Mouse (Mus musculus): ENCODE data around the gene Usp25. TPM values are rescaled to one million over a fixed set of nuclear protein-coding genes. Genes with fewer than 3 reads are reported as not detected.
A peak's percentile ranks its signal among the peaks of the same experiment; 100 is the strongest.

Gene Usp25
- 10 to 100 TPM; 76.5 to 78.1 TPM for total RNA-seq (2021)

DNA sequence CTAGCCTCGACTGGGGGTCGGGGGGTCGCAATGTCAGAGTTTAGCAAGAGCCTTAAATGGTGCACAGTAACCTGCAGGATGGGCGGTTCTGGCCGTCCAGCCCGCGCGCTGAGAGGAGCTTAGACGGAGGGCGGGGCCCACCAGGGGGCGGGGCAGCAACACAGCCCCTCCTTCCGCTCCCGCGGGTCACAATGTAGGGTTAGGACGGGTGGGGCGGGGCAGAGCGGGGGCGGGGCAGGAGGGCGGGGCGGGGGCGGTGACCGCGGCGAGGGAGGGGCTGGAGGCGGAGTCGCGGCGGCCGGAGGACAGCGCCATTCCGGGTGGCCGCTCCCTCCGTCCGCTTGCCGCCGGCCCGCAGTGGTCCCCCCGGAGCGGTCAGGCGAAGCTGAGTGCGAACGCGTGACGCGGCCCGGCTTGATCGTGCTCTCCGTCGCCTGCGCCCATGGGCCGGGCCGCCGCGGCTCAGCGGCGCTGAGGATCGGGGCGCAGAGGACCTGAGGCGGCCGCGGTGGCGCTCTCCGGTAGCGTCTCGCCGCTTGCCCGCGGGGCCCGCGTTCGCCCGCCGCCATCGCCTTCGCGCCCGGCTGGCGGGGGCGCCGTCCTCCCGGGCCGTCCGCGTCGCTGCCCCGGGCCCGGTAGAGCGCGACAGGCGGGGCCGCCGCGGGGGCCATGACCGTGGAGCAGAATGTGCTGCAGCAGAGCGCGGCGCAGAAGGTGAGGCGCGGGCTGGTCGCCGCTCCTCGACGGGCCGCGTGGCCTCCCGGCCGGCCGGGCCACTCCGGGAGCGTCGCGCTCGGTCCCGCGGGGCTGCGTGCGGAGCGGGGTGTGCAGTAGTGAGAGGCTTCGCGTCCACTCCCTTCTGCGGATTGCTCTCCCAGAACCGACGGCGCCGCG lies at the start of gene Usp25:
Gene Usp25 (plus strand): TSS at position 280 of the 894 bp plus-strand sequence.
- DNase-seq: peak; percentile 94

DNA sequence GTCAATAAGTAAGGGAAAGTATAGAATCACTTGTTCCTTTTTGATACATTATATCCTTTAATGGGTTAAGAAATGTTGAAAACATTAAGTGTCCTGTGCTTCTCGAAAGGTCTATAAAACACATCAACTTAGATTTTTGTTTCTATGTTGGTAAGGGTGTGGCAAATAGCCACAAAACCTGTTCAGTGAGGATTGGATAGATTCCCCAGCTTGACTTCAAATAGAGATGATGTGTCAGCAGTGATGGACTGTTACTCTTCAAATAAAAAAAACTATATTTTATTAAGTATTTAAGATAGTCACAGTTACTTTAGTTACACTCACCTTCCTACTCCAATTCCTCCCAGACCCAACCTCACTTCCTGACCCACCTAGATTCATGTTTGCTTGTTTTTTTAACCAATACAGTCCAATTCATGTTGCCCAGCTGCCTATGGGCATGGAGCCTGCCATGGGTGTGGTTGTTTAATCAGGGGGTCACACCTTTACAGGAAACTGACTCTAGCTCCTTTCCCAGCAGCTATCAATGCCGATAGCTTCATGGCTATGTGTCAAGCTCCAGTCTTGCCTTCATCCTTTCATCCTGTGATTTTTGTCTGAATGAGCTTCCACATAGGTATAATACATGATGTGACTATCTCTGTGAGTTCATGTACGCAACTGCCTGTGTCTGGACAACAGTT lies 45.8 kb upstream of the Usp25 start:
- no peak for DNase-seq

DNA sequence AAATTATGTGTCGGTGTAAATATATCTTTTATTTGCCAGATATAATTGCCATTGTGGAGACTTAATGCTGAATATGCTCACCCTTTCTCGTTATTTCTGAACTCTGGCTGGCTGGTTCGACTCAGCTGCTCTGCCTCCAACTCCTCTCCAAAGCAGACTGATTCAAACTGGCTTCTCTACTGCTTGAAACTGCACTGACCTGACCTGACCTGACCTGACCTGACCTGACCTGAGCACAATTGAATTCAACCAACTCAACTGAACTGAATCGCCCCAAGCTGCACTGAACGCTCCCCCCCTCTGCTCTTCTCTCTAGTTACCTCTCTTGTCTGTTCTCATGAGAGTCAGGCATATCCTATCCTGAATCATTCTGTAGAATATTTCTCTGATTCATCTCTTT lies 42.3 kb upstream of the Usp25 start:
- DNase-seq: no peak

DNA sequence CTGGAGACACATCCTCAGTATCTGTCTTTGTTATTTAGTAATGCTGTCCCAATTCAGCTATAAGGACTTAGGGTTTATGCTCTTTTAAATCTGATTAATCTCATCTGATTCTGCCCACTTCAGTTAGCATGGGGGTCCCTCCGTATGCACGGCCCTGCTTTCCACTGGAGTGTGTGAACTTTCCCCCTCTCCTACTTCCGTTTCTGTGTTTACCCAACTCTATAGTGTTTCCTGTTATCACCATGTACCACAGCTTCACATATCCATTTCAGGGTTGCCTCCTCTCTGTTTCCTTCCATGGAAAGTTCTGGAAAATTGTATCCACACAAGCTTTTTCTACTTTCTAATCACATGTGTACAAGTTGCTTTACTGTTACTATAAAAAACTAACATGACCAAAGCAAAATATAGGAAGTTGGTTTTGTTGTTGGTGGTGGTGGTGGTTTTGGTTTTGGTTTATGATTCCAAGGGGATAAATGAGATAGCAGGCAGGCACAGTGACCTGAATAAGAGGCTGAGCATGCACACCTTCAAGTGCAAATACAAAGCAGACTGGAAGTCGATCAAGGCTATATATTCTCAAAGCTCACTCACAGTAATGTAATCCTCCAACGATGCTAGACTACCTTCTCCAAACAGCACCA lies 36.6 kb upstream of the Usp25 start:
- no peak for DNase-seq

DNA sequence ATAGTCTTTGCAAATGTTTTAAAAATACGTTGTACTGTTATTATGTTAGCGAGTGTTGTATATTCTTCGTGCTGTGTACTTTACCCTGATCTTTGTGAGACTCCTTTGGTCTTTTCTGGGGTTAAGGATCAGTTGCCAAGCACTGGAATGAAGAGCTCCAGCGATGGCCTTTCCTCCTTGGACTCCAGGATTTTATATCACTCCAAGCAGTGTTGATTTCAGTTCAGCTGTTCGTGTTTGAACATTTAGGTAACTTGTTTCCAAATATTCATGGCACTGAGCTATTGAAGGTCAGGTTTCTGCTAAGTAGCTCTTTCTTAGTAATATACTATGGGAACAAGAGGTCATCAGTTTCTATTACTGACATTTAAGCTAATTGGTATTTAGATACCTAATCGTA lies 29.8 kb upstream of the Usp25 start:
- DNase-seq: no peak

DNA sequence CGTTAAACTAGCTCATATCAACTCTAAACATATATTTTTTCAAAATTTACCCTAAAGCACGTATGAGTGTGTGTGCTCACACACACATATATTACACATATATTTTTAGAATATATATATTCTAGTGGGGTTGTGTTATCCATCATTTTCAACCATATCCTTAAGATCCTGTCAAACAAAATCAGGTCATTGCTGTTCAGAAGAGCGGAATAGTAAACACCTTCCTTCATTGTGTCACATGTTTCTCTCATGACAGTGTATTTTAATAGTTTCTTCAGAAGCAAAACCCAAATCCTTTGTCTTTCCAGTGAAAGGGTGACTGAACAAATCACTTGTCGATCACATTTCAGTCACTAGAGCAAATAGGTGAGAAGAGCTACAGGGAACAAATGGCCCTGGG lies 25.8 kb upstream of the Usp25 start:
- DNase-seq: no peak

DNA sequence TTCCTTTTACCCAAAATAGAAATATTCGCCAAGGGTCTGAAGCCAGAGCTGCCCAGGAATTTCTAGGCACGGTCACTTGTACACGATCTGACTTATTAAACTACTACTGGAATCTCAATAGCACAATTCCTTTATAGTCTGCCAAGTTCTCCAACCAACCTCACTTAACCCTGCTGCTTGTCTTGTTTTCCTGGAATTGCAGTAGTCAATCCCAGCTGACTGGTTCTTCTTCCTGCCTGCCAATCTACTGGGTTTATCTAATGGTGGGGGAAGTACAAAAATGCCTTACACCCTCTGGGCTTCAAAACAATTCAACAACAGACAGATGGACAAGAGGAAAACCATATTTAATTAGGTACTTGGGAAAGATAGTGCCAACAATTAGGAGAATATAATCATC lies 9.6 kb upstream of the Usp25 start:
- no peak for DNase-seq

DNA sequence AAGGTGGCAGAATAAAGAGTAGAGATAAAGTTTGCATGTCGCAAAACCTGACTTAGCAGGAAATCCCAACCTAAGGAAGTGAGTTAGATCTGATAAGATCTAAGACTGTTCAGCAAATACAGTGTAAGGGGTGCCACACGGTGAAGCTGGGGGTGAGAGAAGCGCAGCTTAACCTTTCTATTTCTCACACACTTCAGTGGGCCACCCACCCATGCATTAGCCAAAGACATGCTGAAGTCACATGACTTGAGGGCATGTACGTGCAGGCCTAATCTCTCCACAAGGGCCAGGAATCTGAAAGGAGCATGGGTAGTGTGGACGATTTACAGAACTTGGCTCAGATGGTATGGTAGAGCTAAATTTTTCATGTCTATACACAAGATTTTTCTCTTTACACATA lies 4.3 kb upstream of the Usp25 start:
- DNase-seq: no peak

DNA sequence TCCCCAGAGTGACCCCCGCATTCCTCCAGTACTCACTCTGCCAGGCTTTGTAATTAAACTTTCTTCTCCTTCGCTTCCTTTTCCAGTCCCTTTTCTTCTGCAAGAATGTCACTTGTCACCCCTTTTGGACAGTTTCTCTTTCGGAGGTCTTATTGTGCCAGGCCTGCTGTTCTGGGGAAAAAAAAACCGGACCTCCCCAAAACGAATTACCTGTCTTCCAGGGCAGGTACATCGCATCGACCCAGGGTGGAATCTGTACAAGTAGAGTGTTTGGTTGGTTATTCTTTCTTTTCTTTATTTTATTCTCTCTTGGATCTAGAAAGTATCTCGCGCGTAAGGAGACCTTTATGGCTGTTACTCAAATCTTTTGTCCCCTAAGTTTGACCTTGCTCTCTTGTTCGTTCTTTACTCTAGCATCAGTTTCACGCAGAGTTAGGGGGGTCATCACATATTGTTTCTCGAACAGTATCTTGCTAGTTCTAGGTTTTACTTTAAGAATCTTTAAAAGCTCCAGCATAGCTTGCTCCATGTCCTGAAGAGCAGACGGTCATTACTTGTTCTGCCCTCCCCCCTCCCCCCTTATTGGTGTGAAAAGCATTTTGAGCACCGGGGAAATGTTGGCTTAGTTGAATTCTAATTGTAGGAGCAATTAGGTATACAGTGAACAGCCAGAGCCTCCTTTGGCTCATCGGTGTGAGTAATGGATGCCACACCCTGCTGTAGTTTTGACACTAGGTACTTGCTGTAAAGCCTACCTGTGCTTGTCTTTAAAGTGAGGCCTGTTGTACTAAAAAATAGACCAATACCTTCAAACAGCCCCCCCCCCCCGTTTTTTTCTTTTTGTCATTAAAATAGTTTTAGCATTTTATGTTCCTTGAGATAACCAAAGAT lies 1.1 kb downstream of the Usp25 start:
- no peak for DNase-seq

DNA sequence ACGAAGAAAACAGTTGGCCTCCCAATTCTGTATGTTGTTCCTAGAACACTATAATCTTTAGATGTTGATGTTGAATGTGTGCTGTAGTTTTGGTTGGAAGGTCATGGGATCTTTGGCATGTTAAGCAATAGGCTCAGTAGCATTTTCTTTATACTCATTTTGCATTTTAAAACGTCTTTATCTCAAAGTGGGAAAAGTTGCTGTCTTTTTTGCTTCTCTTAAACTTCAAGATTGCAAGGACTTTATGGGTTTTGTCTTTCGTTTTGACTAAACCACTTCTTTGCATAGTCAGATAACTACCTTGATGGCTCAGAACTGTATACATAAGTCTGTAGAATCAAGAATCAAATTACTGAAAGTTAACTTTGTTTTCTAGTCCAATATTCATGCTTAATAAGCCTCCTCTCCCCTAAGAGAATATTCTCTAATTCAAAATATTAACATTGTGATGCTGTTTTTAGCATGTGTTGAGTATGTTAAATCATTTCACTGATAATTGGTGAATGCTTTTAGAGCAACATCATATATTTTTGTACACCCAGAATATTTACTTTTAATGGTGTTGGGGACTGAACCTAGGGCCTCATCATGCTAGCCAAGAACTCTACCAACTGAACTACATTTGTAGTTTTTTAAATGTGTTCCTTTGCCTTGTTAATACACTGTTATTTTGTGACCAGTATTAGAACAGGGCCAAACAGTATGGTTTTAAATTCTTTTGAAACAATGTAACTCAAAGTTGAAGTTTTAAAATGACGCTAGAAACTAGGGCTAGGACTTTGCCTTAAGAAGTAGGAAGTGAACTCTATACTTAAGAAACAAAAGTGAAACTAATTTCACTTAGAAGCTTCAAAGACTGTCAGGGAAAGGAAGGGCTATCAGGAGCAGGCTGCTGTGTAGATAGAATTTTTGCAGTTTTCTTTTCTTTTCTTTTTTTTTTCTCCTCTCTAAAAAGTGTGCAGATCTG lies 2.2 kb downstream of the Usp25 start:
- DNase-seq: no peak

DNA sequence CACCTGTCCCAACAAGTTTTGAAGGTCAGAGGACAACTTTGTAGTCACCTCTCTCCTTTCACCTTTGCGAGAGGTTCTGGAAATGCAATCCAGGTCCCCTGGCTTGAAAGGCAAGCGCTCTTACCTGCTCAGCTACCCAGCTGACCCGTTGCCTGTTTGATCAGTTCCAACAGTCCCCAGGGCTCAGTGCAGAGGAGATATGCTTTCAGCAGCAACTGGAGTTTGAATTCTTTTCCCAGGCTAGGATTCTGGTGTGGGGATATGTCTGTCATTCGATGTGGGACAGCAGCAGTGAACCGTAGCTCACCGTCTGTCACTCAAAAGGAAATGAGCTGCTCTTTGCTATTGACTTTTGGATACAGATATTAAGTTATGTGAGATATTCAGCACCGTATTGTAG lies 4.4 kb downstream of the Usp25 start:
- no peak for DNase-seq

DNA sequence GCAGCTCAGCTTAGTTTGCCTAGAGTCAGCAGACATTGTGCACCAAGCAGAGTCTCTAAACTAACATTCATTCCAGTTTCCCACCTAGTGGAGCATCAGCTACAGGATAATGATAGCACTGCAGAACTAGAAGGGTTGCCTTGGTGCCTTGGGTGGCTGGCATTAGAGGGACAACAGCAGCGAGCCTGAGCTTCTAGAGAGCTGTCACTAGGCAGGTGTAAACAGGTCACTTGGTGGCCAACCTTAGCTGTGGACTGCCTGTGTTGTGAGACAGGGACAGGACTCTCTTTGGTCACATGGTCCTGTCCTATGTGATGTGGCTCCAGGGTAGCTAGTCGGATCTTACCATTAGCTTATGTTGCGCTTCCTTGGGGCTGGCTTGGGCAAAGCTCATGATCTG lies 6.7 kb downstream of the Usp25 start:
- no peak for DNase-seq

DNA sequence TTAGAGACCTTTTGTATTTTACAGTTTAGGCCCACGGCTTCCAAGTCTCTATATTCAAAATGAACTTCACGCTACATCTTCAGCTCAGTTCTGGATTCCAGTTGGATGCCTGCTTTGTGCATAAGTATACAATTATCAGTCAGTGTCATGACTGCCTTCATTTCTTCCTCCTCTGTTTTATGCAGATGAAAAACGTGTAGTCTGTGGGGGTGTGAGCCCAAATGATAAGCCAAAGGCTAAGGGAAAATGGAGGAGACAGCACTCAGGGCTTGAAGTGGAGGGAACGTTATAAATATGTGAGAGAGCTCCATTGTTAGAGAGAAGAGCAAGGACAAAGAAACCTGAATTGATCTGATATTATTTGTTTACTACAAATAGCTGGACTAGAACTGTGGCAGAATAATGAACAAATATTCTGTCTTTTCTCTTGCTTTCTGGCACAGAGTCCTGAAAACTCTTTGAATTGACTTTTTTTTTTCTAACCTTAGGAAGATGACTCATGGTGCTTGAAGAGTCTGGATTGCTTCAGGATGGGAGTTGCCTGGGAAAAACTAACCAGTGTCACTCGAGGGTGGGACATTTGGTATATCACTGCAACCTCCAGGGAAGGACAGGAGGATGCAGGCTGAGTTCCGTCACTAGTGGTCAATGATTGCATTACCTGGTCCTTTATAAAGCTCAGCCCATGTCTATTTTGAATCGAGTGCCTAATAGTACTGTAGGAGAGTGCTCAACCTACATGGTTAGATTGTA lies 10.3 kb downstream of the Usp25 start:
- DNase-seq: no peak

DNA sequence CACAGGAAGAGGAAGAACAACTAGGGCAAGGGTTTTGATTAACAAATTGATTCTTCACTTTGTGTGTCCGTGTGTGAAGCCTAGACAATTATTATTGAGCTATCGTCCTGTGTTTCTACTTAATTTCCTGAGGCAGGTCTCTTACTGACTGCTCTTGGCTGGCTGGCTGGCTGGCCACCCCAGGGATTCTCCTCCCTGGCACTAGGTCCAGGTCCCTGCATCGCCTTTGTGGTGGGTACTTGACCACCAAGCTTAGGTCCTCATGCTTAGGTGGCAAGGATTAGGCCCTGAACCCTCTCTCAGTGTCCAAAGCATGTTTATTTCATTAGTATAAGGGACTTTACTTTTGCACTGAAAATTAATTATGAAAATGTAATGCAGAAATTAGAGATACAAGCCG lies 12.6 kb downstream of the Usp25 start:
- no peak for DNase-seq

DNA sequence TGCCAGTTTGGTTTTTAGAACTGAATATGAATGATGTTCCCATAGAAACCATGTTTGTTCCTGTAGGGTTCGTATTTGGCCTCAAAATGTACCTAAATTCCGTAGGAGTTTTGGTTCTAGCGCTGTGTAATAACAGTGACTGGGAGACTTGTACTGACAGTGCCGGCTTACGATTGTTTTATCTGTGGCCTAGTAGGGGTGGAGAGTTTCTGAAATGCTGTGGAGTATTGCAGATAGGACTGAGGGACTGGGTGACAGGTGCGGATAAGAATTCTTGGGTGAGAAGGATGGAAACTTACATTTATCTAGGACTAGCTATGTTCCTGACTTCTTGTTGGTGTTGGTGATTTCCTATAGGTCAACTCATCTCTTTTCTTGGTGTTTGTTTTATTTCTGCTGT lies 13.4 kb downstream of the Usp25 start:
- DNase-seq: no peak

DNA sequence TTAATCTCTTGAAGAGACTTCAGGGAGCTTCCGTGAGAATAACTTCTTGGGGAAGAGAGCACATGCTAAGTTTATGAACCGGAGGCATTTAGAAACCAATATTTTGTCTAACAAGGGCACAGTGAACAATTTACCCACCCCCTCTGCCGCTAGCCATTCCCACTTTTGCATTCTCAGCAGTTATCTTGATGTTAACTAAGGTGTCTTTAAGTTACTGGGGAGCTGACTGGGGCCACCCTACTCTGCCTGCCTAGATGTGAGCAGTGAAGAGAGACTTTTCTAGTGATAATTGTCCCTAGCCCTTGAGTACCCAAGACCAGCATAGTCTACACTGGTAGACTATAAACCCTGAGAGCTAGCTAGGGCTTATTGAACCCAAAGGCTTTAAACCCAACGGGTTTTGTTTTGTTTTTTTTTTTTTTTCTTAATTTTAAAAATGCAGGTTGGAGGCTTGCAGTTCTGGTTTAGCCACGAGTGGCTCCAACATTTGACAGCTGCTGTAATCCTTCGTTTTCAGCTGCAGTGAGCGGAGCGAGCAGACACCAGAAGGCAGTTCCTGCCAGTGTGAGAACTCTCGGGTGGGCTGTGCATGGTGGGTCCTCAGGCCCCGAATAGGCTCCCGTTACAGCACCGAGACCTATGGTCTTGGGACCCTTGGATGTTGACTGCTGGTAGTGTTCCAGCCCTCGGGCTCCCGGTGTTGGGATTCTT lies 14.6 kb downstream of the Usp25 start:
- no peak for DNase-seq

DNA sequence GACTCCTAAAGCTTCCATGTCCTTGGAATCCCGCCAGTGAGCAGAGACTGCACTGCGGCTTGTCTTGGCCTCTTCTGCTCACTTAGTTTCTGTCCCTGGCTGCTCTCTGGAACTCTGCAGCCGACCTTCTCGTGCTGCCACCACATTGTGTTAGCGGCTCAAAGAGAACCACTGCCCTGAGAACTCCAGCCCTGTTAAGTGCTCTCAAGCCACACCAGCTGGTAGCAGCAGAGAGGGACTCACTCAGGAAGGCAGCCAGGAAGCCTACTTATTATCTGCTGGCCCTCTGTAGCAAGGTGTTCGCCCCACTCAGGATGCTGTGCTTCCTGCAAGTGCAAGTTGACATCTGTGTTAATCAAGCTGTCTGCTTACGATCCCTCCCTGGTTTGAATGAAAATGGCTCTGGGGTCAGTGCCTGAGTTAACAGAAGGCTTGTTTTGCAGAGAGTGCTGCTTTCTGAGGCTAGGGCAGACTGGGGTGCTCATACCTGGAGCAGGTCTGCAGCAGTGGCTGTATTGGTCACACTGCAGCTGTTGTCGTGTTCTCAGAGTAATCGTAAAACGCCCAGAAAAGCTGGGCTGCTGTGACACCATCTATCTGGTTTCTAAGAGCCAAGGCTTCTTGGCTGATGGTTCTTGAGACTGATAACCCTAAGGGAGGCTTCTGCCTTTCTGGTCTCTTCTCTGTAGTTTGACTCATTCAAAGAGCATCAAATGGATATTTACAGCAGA lies 15.3 kb downstream of the Usp25 start:
- DNase-seq: peak; percentile 71

DNA sequence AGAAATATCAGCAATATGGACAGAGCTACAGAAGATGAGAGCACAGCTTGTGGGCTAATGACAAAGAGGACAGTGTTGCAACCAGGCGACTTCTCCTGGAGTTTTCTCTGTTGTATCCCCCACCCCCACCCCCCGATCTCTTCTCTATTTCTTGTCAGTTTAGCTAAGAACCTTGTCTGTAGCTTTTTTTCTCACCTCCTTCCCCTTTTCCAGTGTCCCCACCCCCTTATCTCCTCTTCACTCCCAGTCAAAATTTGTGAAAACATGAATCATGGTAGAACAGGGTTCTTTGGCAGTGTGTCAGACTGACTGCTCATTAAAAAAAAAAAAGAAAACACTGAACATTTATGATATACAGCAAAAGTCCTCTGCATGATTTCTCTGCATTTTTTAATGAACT lies 16.9 kb downstream of the Usp25 start:
- DNase-seq: no peak

DNA sequence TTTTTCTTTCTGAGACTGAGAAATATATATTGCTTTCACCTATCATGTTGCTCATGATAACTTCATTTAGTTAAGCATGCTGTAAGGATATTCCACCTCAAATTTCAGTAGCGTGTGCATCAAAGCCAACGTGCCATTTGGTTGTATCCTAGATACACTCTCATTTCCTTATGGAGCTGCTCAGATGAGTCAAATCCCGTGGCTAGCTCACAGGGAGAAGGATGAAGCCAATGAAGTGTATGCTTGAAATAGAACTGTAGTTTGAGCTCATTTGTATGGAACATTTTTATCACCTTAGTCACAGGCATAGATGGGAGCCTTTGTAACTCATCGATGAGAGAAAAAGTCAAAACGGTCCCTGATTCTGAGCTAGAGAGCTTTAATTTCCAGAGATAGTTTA lies 20.8 kb downstream of the Usp25 start:
- no peak for DNase-seq
